Mouse (Mus musculus): ENCODE results near the gene Sgk2. TPM values are rescaled to one million over a fixed set of nuclear protein-coding genes. Genes with fewer than 3 reads are reported as not detected.

The Sgk2 gene
- polyA plus RNA-seq, 1 experiment from 2014 or later: 0.09 TPM

Other genes starting within 250 kb of the Sgk2 start
- gene Srsf6, start 55.8 kb upstream of the Sgk2 start, polyA plus RNA-seq (2015; fragmentation: Nextera tagmentation; extraction: Ambion mirVana): 169 and 173 TPM in 2 replicates
- 0.69 and 1.3 TPM in 2 replicates for gene L3mbtl1, start 43.9 kb upstream of the Sgk2 start, polyA plus RNA-seq (2015; fragmentation: Nextera tagmentation; extraction: Ambion mirVana)
- gene Ift52, start 30.0 kb downstream of the Sgk2 start, polyA plus RNA-seq (2015; fragmentation: Nextera tagmentation; extraction: Ambion mirVana): 41.1 and 43.7 TPM in 2 replicates
- 6.3 and 6.5 TPM in 2 replicates for gene Mybl2, start 67.4 kb downstream of the Sgk2 start, polyA plus RNA-seq (2015; fragmentation: Nextera tagmentation; extraction: Ambion mirVana)
- gene Gtsf1l, start 100.5 kb downstream of the Sgk2 start, polyA plus RNA-seq (2015; fragmentation: Nextera tagmentation; extraction: Ambion mirVana): 0.25 TPM in 1 of 2 replicates, not detected in the other
- gene Tox2, start 215.8 kb downstream of the Sgk2 start, polyA plus RNA-seq (2015; fragmentation: Nextera tagmentation; extraction: Ambion mirVana): 20.6 and 23.5 TPM in 2 replicates

Data from hindbrain, embryonic 13.5 days (tissue).